Mouse (Mus musculus): ENCODE results near the gene Scin. TPM values are rescaled to one million over a fixed set of nuclear protein-coding genes. Genes with fewer than 3 reads are reported as not detected.

Gene Scin
- polyA plus RNA-seq, 1 experiment from 2014 or later: not detected

DNA sequence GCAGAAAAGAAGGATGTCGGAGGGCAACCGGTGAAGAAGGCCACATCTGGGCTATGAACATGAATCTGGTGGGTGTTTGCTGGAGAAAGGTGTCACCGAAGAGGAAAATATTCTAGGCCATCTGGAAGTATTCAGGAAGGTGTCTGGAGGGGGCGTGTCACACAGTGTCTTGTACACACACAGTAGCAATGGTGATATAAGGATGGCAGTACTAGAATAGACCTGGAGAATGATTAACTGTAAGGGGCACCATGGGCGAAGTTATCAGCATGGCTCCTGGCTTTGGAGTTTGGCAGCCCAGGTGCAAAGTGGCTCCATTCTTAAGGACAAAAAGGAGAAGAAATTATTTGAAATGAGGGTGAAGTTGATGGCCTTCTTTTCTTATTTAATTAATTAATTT, 17.8 kb downstream of the Scin start:
- Histone ChIP-seq H3K4me3 (replicated peaks; ENCODE audit: low read length) (no peak overlapping the region), H3K9ac (replicated peaks; ENCODE audit: low read depth, low read length) (no peak overlapping the region), H3K27ac (ENCODE audit: low read length) (no peak overlapping the region), H3K27me3 (replicated peaks; ENCODE audit: control insufficient read depth, insufficient read depth, low read length) (no peaks in the 10 kb centered on the region), H3K36me3 (ENCODE audit: control insufficient read depth, insufficient read depth) (no peaks in the 10 kb centered on the region), H3K4me2 (ENCODE audit: low read length) (no peak overlapping the region), H3K4me1 (replicated peaks; ENCODE audit: control insufficient read depth, insufficient read depth, low read length) (no peaks in the 10 kb centered on the region), H3K9me3 (ENCODE audit: control insufficient read depth, low read length) (no peaks in the 10 kb centered on the region)
- 95% methylated on average over 5 of the region's 5 CpGs for WGBS
- no peak for ATAC-seq

DNA sequence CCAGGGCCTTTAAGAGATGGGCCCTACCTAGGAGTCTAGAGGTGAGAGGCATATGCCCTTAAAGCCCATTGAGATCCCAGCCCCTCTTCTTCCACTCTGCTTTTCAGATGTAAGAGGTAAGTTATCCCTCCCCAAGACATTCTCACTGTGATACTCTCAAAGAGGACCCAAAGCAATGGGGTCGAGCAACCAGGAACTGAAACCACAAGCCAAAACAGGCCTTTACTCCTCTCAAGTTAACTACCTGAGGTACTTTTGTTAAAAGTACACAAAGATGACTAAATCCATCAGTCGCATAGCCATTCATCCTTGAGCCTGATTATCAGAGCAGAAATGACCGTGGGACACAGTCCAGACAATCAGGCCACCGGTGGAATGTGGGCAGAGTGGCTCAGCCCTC, 19.1 kb downstream of the Scin start:
- no peak overlapping the region for H3K4me3 ChIP-seq (replicated peaks; ENCODE audit: low read length)
- no peaks in the 10 kb centered on the region for H3K36me3 ChIP-seq (ENCODE audit: control insufficient read depth, insufficient read depth)
- H3K4me2 ChIP-seq (ENCODE audit: low read length): no peak overlapping the region
- no peak for ATAC-seq
- H3K9ac ChIP-seq (replicated peaks; ENCODE audit: low read depth, low read length): no peak overlapping the region
- no peaks in the 10 kb centered on the region for H3K27me3 ChIP-seq (replicated peaks; ENCODE audit: control insufficient read depth, insufficient read depth, low read length)
- no peaks in the 10 kb centered on the region for H3K4me1 ChIP-seq (replicated peaks; ENCODE audit: control insufficient read depth, insufficient read depth, low read length)
- 93% methylated on average over 4 of the region's 4 CpGs for WGBS
- no peaks in the 10 kb centered on the region for H3K9me3 ChIP-seq (ENCODE audit: control insufficient read depth, low read length)
- H3K27ac ChIP-seq (ENCODE audit: low read length): no peak overlapping the region

DNA sequence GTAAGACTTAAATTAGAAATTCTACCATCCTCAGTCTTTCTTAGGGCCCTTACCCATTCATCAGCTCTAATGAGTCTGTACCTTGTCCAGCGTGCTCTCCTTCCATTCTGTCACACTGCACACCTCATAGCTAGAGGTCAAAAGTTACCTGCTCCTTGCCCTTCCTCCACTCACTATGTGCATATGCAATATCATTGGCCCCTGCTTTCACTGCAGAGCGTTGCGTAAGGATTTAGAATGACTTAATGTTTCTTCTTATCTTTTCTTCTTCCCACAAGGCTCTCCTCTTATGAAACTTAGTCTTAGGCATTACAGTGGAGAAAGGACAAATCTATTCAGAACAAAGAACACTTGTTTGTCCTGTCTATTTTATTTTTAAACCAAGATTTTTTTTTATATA, 20.0 kb downstream of the Scin start:
- WGBS: 89% methylated on average over 3 of the region's 3 CpGs
- H3K9me3 ChIP-seq (ENCODE audit: control insufficient read depth, low read length): no peaks in the 10 kb centered on the region
- no peak for ATAC-seq
- H3K27me3 ChIP-seq (replicated peaks; ENCODE audit: control insufficient read depth, insufficient read depth, low read length): no peaks in the 10 kb centered on the region
- H3K36me3 ChIP-seq (ENCODE audit: control insufficient read depth, insufficient read depth): no peaks in the 10 kb centered on the region
- no peak overlapping the region for H3K27ac ChIP-seq (ENCODE audit: low read length)
- H3K9ac ChIP-seq (replicated peaks; ENCODE audit: low read depth, low read length): no peak overlapping the region
- no peaks in the 10 kb centered on the region for H3K4me1 ChIP-seq (replicated peaks; ENCODE audit: control insufficient read depth, insufficient read depth, low read length)
- H3K4me3 ChIP-seq (replicated peaks; ENCODE audit: low read length): no peak overlapping the region
- no peak overlapping the region for H3K4me2 ChIP-seq (ENCODE audit: low read length)

DNA sequence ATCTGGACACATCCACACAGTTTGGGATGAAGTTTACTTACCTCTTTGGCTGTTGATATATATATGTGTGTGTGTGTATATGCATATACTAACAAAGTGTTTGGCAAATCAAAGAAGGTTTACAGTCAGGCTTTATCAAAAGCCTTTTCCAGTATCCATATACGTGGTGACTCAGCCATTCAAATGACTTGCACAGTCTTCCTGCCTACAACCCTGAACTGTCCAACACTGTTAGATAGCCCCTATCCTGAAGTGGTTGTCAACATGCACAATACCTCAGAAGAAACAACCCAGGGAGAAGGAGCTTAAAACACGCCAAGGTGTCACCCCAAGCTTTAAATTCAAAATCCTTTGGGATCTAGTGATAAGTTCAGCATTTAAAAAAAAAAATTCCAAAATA, 20.4 kb downstream of the Scin start:
- Histone ChIP-seq H3K9ac (replicated peaks; ENCODE audit: low read depth, low read length) (no peak overlapping the region), H3K27ac (ENCODE audit: low read length) (no peak overlapping the region), H3K4me3 (replicated peaks; ENCODE audit: low read length) (no peak overlapping the region), H3K36me3 (ENCODE audit: control insufficient read depth, insufficient read depth) (no peaks in the 10 kb centered on the region), H3K4me1 (replicated peaks; ENCODE audit: control insufficient read depth, insufficient read depth, low read length) (no peaks in the 10 kb centered on the region), H3K27me3 (replicated peaks; ENCODE audit: control insufficient read depth, insufficient read depth, low read length) (no peaks in the 10 kb centered on the region), H3K9me3 (ENCODE audit: control insufficient read depth, low read length) (no peaks in the 10 kb centered on the region), H3K4me2 (ENCODE audit: low read length) (no peak overlapping the region)
- ATAC-seq: no peak
- 81% methylated on average over 2 of the region's 2 CpGs for WGBS

DNA sequence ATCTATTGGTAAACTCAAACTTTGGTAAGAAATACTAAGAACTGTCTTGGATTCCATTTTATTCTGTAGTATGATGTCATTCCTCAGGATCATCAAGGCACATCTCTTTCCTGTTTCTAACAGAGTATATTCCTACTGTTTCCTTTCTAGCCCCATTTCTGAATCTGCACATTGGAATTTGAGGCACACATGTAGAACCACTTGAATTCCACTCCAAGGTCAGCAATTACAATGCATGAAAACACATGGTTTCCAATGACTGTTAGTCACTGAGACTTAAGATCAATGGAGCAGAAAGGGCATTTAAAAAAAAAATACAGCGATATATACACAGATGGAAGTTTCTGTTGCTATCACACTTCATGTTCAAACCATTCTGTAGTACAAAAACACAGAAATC, 24.8 kb downstream of the Scin start:
- 76% methylated on average over 1 of the region's 1 CpGs for WGBS
- no peaks in the 10 kb centered on the region for H3K4me1 ChIP-seq (replicated peaks; ENCODE audit: control insufficient read depth, insufficient read depth, low read length)
- H3K4me3 ChIP-seq (replicated peaks; ENCODE audit: low read length): no peak overlapping the region
- no peaks in the 10 kb centered on the region for H3K27me3 ChIP-seq (replicated peaks; ENCODE audit: control insufficient read depth, insufficient read depth, low read length)
- H3K4me2 ChIP-seq (ENCODE audit: low read length): no peak overlapping the region
- no peaks in the 10 kb centered on the region for H3K36me3 ChIP-seq (ENCODE audit: control insufficient read depth, insufficient read depth)
- no peak overlapping the region for H3K27ac ChIP-seq (ENCODE audit: low read length)
- H3K9me3 ChIP-seq (ENCODE audit: control insufficient read depth, low read length): no peaks in the 10 kb centered on the region
- ATAC-seq: no peak
- H3K9ac ChIP-seq (replicated peaks; ENCODE audit: low read depth, low read length): no peak overlapping the region

DNA sequence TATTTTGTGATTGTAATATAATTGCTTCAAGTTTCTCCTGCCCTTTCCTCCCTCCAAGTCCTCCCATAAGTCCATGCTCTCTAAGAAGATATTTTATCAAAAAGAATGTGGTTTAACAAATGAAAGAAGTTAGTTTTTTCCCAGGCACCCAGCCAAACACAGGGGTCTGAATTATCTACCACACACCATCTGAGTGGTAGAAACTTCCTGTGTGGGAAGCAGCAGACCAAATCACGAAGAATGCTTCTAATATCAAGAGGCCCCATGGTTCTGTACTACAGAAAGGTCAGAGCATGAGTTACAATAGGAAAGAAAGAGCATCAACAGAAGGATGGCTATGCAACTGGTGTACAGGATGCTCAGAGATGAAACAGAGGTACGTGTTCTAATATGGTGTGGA, 25.9 kb downstream of the Scin start:
- no peaks in the 10 kb centered on the region for H3K4me1 ChIP-seq (replicated peaks; ENCODE audit: control insufficient read depth, insufficient read depth, low read length)
- H3K4me3 ChIP-seq (replicated peaks; ENCODE audit: low read length): no peak overlapping the region
- no peaks in the 10 kb centered on the region for H3K9me3 ChIP-seq (ENCODE audit: control insufficient read depth, low read length)
- no peak overlapping the region for H3K9ac ChIP-seq (replicated peaks; ENCODE audit: low read depth, low read length)
- ATAC-seq: no peak
- H3K27ac ChIP-seq (ENCODE audit: low read length): no peak overlapping the region
- H3K36me3 ChIP-seq (ENCODE audit: control insufficient read depth, insufficient read depth): no peaks in the 10 kb centered on the region
- H3K4me2 ChIP-seq (ENCODE audit: low read length): no peak overlapping the region
- H3K27me3 ChIP-seq (replicated peaks; ENCODE audit: control insufficient read depth, insufficient read depth, low read length): no peaks in the 10 kb centered on the region
- 70% methylated on average over 2 of the region's 2 CpGs for WGBS

DNA sequence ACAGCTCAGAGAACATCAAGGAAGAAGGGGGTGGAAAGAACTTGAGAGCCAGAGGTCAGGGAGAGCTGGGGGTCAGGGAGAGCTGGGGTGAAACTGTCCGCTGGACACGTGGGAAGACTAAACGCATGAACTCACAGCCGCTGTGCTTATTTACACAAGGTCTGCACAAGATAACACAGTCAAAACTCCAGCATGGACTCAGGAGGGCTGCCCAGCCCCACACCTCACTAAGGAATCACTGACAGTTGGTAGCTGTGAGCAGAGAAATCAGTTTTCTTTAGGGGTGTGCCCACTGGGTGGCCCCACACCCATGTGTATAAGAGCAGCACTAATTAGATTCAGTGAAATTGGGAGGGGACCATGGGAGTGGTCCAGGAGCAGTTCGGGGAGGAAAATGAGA, 27.2 kb downstream of the Scin start:
- no peak overlapping the region for H3K4me3 ChIP-seq (replicated peaks; ENCODE audit: low read length)
- no peaks in the 10 kb centered on the region for H3K27me3 ChIP-seq (replicated peaks; ENCODE audit: control insufficient read depth, insufficient read depth, low read length)
- H3K9me3 ChIP-seq (ENCODE audit: control insufficient read depth, low read length): no peaks in the 10 kb centered on the region
- H3K36me3 ChIP-seq (ENCODE audit: control insufficient read depth, insufficient read depth): no peaks in the 10 kb centered on the region
- H3K4me1 ChIP-seq (replicated peaks; ENCODE audit: control insufficient read depth, insufficient read depth, low read length): no peaks in the 10 kb centered on the region
- 83% methylated on average over 5 of the region's 5 CpGs for WGBS
- H3K9ac ChIP-seq (replicated peaks; ENCODE audit: low read depth, low read length): no peak overlapping the region
- H3K27ac ChIP-seq (ENCODE audit: low read length): no peak overlapping the region
- no peak for ATAC-seq
- no peak overlapping the region for H3K4me2 ChIP-seq (ENCODE audit: low read length)

DNA sequence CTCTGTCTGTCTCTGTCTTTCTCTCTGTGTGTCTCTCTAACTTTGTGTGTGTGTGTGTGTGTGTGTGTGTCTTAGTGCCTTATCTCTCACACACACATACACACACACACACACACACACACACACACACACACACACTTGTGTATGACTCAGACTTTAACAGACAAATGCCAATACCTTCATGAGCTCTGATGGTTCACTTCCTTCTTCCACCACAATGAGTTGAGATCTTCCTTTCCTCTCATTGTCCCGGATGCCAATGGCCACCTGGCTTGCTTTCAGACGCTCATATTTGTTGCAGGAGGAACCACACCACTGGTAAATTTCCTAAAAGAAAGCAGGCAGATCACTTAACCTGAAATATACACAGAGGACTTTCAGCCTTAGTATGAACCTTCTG, 29.3 kb downstream of the Scin start:
- H3K27me3 ChIP-seq (replicated peaks; ENCODE audit: control insufficient read depth, insufficient read depth, low read length): no peaks in the 10 kb centered on the region
- H3K4me1 ChIP-seq (replicated peaks; ENCODE audit: control insufficient read depth, insufficient read depth, low read length): no peaks in the 10 kb centered on the region
- H3K9ac ChIP-seq (replicated peaks; ENCODE audit: low read depth, low read length): no peak overlapping the region
- no peak overlapping the region for H3K27ac ChIP-seq (ENCODE audit: low read length)
- no peak overlapping the region for H3K4me2 ChIP-seq (ENCODE audit: low read length)
- 83% methylated on average over 2 of the region's 2 CpGs for WGBS
- H3K4me3 ChIP-seq (replicated peaks; ENCODE audit: low read length): no peak overlapping the region
- H3K9me3 ChIP-seq (ENCODE audit: control insufficient read depth, low read length): no peaks in the 10 kb centered on the region
- no peaks in the 10 kb centered on the region for H3K36me3 ChIP-seq (ENCODE audit: control insufficient read depth, insufficient read depth)
- no peak for ATAC-seq

DNA sequence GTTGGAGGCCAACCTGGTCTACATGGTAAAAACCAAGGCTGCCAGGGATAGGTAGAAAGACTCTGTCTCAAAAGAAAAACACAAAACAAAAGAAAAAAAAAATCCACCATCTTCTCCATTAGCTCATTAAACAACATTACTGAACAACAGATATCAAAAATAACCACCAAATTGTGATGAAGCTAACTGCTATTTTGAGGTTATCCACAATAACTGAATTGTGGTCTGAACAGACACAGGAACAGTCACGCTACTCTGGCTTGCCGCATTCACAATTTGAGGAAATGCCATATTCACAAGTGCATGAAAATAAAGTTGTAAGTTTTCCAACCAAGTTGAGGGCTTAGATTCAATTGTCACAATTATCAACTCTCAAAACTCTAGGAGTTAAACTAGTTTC, 31.7 kb downstream of the Scin start:
- H3K9ac ChIP-seq (replicated peaks; ENCODE audit: low read depth, low read length): no peak overlapping the region
- H3K9me3 ChIP-seq (ENCODE audit: control insufficient read depth, low read length): no peaks in the 10 kb centered on the region
- no peaks in the 10 kb centered on the region for H3K27me3 ChIP-seq (replicated peaks; ENCODE audit: control insufficient read depth, insufficient read depth, low read length)
- no peak overlapping the region for H3K27ac ChIP-seq (ENCODE audit: low read length)
- no peaks in the 10 kb centered on the region for H3K36me3 ChIP-seq (ENCODE audit: control insufficient read depth, insufficient read depth)
- no peak overlapping the region for H3K4me2 ChIP-seq (ENCODE audit: low read length)
- WGBS: 98% methylated on average over 2 of the region's 2 CpGs
- no peaks in the 10 kb centered on the region for H3K4me1 ChIP-seq (replicated peaks; ENCODE audit: control insufficient read depth, insufficient read depth, low read length)
- no peak for ATAC-seq
- H3K4me3 ChIP-seq (replicated peaks; ENCODE audit: low read length): no peak overlapping the region

DNA sequence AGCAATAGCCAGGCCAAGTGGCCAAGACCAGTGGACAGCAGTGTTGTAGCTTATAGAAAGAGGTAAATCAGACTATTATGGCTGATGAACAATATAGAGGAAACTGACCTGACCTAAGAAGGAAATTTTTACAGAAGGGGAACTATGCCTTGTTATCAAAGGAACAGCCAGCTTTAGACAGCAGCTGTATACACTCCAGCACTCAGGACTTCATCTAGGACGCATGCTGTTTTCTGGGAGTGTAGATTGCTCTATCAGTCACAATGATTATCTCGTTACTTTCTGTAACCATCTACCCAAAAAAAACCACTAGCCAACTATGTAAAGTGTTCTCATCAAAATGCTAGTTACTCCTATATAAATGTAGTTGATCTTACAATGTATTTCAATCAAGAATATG, 34.6 kb downstream of the Scin start:
- H3K27me3 ChIP-seq (replicated peaks; ENCODE audit: control insufficient read depth, insufficient read depth, low read length): no peaks in the 10 kb centered on the region
- no peak overlapping the region for H3K4me3 ChIP-seq (replicated peaks; ENCODE audit: low read length)
- 79% methylated on average over 2 of the region's 2 CpGs for WGBS

More for the DNA sequence above, 34.6 kb downstream of the Scin start:
- no peaks in the 10 kb centered on the region for H3K4me1 ChIP-seq (replicated peaks; ENCODE audit: control insufficient read depth, insufficient read depth, low read length)
- H3K27ac ChIP-seq (ENCODE audit: low read length): no peak overlapping the region
- no peak for ATAC-seq
- H3K9me3 ChIP-seq (ENCODE audit: control insufficient read depth, low read length): no peaks in the 10 kb centered on the region
- no peak overlapping the region for H3K9ac ChIP-seq (replicated peaks; ENCODE audit: low read depth, low read length)
- H3K4me2 ChIP-seq (ENCODE audit: low read length): no peak overlapping the region
- H3K36me3 ChIP-seq (ENCODE audit: control insufficient read depth, insufficient read depth): no peaks in the 10 kb centered on the region

Data from forebrain, embryonic 16.5 days (tissue).